Mouse (Mus musculus) layer of hippocampus, adult 2 months (tissue): Measurements from ENCODE around the gene Kcnj6. TPM values are rescaled to one million over a fixed set of nuclear protein-coding genes. Genes with fewer than 3 reads are reported as not detected.
"Not testable (repeated sequence)": the region's sequence is repeated elsewhere in the genome, so short reads cannot be mapped to it uniquely, and the experiment has no call there.

Source experiments
- DNase-seq, 2 experiments: peaks; one replicate each; pipeline ENCODE4 v3.0.0; 2022; ENCODE audit warnings: low spot score in 2 of 2
- H3K27ac ChIP-seq: fragments of 200-600 bp; 2 replicates; pipeline ENCODE4 v1.8.1; 2022
- H3K4me3 ChIP-seq: fragments of 200-600 bp; 2 replicates; pipeline ENCODE4 v1.8.1; 2022; ENCODE audit warnings: mild to moderate bottlenecking
- CTCF ChIP-seq: fragments of 200-600 bp; conservative IDR thresholded peaks from 2 replicates; pipeline ENCODE4 v1.8.1; 2022; ENCODE audit warnings: antibody characterized with exemption, mild to moderate bottlenecking, moderate library complexity
- total RNA-seq, 2 experiments: library from RNA; stranded (reverse); gene quantifications; 2 replicates each; pipeline ENCODE4 v1.2.3; 2021

The Kcnj6 gene
- total RNA-seq, 2 experiments from 2014 or later = 128 to 133 TPM

- DNase-seq = no peak
- no peak for TF ChIP-seq CTCF
- H3K27ac ChIP-seq = peak overlapping the region; percentile 84; the same call in 1 of the 2 replicates
- H3K4me3 ChIP-seq = no peak overlapping the region
These were observed 174.9 kb downstream of the Kcnj6 start for GRCm38 (mm10) chr16:94822611-94823010.

GRCm38 (mm10) chr16:94821610-94822009 is 175.9 kb downstream of the Kcnj6 start:
- Histone ChIP-seq H3K27ac (peak overlapping the region; percentile 84), H3K4me3 (no peak overlapping the region)
- peak; percentile 49 to 50 for DNase-seq
- no peak for TF ChIP-seq CTCF

GRCm38 (mm10) chr16:94816391-94816790 is 181.1 kb downstream of the Kcnj6 start:
- Histone ChIP-seq H3K27ac (peak overlapping the region; percentile 67), H3K4me3 (no peak overlapping the region)
- TF ChIP-seq CTCF = peak; percentile 85
- peak; percentile 62 to 67 for DNase-seq

GRCm38 (mm10) chr16:94815891-94816290 is 181.6 kb downstream of the Kcnj6 start:
- peak overlapping the region; percentile 67 for H3K27ac ChIP-seq
- H3K4me3 ChIP-seq = no peak overlapping the region
- TF ChIP-seq CTCF = no peak
- peak; percentile 77 to 81 for DNase-seq

- not testable (repeated sequence) for DNase-seq, H3K4me3 ChIP-seq, H3K27ac ChIP-seq
These were observed 188.2 kb downstream of the Kcnj6 start for GRCm38 (mm10) chr16:94809286-94809685.

- Histone ChIP-seq H3K4me3 (no peak overlapping the region), H3K27ac (no peak overlapping the region)
- DNase-seq = no peak
- no peak for TF ChIP-seq CTCF
These were observed 199.3 kb downstream of the Kcnj6 start for GRCm38 (mm10) chr16:94798241-94798640.

GRCm38 (mm10) chr16:94797366-94797765 is 200.1 kb downstream of the Kcnj6 start:
- Histone ChIP-seq H3K4me3 (no peak overlapping the region), H3K27ac (no peak overlapping the region)
- DNase-seq = no peak
- no peak for TF ChIP-seq CTCF

- no peak for DNase-seq
- no peak for TF ChIP-seq CTCF
- H3K27ac ChIP-seq = 0 out of 2 replicates have a peak overlapping the region, but pooled peaks have one; percentile 60
- no peak overlapping the region for H3K4me3 ChIP-seq
These were observed 204.5 kb downstream of the Kcnj6 start for GRCm38 (mm10) chr16:94793041-94793440.

- peak overlapping the region; percentile 5; the same call in 1 of the 2 replicates for H3K27ac ChIP-seq
- peak in 1 of 2 experiments; percentile 50 for DNase-seq
These were observed 207.5 kb downstream of the Kcnj6 start for GRCm38 (mm10) chr16:94789958-94790357.

GRCm38 (mm10) chr16:94788716-94789115 is 208.8 kb downstream of the Kcnj6 start:
- no peak for DNase-seq
- TF ChIP-seq CTCF = no peak
- Histone ChIP-seq H3K4me3 (no peak overlapping the region), H3K27ac (peak overlapping the region; percentile 43)

More at GRCm38 (mm10) chr16:94789958-94790357, 207.5 kb downstream of the Kcnj6 start:
- no peak overlapping the region for H3K4me3 ChIP-seq
- TF ChIP-seq CTCF = peak; percentile 86

GRCm38 (mm10) chr16:94788165-94788564 is 209.3 kb downstream of the Kcnj6 start:
- H3K4me3 ChIP-seq = no peak overlapping the region
- H3K27ac ChIP-seq = peak overlapping the region; percentile 43
- TF ChIP-seq CTCF = peak; percentile 99
- peak; percentile 69 to 86 for DNase-seq

GRCm38 (mm10) chr16:94785873-94786272 is 211.6 kb downstream of the Kcnj6 start:
- Histone ChIP-seq H3K4me3 (no peak overlapping the region), H3K27ac (no peak overlapping the region)
- DNase-seq = no peak
- TF ChIP-seq CTCF = peak; percentile 56

GRCm38 (mm10) chr16:94783696-94784095 is 213.8 kb downstream of the Kcnj6 start:
- peak; percentile 72 for TF ChIP-seq CTCF
- H3K4me3 ChIP-seq = no peak overlapping the region
- peak overlapping the region; percentile 90 for H3K27ac ChIP-seq
- DNase-seq = no peak

GRCm38 (mm10) chr16:94782110-94782946 is 215.2 kb downstream of the Kcnj6 start:
- Histone ChIP-seq H3K27ac (peak overlapping the region; percentile 90), H3K4me3 (peak overlapping the region; percentile 13)
- no peak for TF ChIP-seq CTCF
- DNase-seq = peak; percentile 40 to 64
